Mouse (Mus musculus) midbrain, embryonic 11.5 days (tissue): Measurements from ENCODE around the gene Socs1. TPM values are rescaled to one million over a fixed set of nuclear protein-coding genes. Genes with fewer than 3 reads are reported as not detected.
A peak's percentile ranks its signal among the peaks of the same experiment; 100 is the strongest.

Source experiments
- ATAC-seq: fragments of 200-750 bp; cut with Nextera tagmentation; 2 replicates; pipeline ENCODE4 v1.8.0; 2017; ENCODE audit warnings: moderate TSS enrichment, moderate library complexity; ENCODE audit not compliant: low FRiP score
- DNase-seq: peaks from one replicate; pipeline ENCODE4 v3.0.0; 2015; ENCODE audit warnings: low spot score; ENCODE audit errors: missing footprints
- H3K27ac ChIP-seq: fragments of 300-500 bp; sonication (generic); 2 replicates; pipeline ENCODE4 v1.5.1; 2014; ENCODE audit warnings: low read depth, low read length
- H3K27me3 ChIP-seq: fragments of 300-500 bp; sonication (generic); 2 replicates; pipeline ENCODE4 v1.6.1; 2014; ENCODE audit warnings: mild to moderate bottlenecking, low read length, moderate library complexity, mixed read lengths; ENCODE audit not compliant: control insufficient read depth, insufficient read depth
- H3K36me3 ChIP-seq: fragments of 300-500 bp; sonication (generic); 2 replicates; pipeline ENCODE4 v1.6.1; 2014; ENCODE audit warnings: mild to moderate bottlenecking, low read length, moderate library complexity, mixed read lengths; ENCODE audit not compliant: control insufficient read depth, insufficient read depth
- H3K4me1 ChIP-seq: fragments of 300-500 bp; sonication (generic); 2 replicates; pipeline ENCODE4 v1.6.1; 2014; ENCODE audit warnings: low read length; ENCODE audit not compliant: control insufficient read depth, insufficient read depth
- H3K4me2 ChIP-seq: fragments of 300-500 bp; sonication (generic); 2 replicates; pipeline ENCODE4 v1.6.1; 2014; ENCODE audit warnings: mild to moderate bottlenecking, moderate library complexity
- H3K4me3 ChIP-seq: fragments of 300-500 bp; sonication (generic); 2 replicates; pipeline ENCODE4 v1.5.1; 2014; ENCODE audit warnings: low read depth, low read length
- H3K9ac ChIP-seq: fragments of 300-500 bp; sonication (generic); 2 replicates; pipeline ENCODE4 v1.6.1; 2014; ENCODE audit warnings: low read length
- H3K9me3 ChIP-seq: fragments of 300-500 bp; sonication (generic); 2 replicates; pipeline ENCODE4 v1.6.1; 2016; ENCODE audit warnings: low read length; ENCODE audit not compliant: control insufficient read depth
- WGBS: fragments of 180-500 bp; shearing (Covaris S2); extraction: QIAGEN DNeasy Blood & Tissue Kit; methylation state at CpG from one replicate; pipeline ENCODE4 v1.1.7; 2014; 5-methylcytosine and 5-hydroxymethylcytosine counted together
- polyA plus RNA-seq: library from polyadenylated mRNA; unstranded; fragments of >200 nt; fragmentation: Nextera tagmentation; extraction: Ambion mirVana; gene quantifications from 2 replicates; pipeline ENCODE4 v1.2.1, GENCODE M21; 2014

Gene Socs1
- polyA plus RNA-seq, 1 experiment from 2014 or later, result 2.5 TPM

DNA sequence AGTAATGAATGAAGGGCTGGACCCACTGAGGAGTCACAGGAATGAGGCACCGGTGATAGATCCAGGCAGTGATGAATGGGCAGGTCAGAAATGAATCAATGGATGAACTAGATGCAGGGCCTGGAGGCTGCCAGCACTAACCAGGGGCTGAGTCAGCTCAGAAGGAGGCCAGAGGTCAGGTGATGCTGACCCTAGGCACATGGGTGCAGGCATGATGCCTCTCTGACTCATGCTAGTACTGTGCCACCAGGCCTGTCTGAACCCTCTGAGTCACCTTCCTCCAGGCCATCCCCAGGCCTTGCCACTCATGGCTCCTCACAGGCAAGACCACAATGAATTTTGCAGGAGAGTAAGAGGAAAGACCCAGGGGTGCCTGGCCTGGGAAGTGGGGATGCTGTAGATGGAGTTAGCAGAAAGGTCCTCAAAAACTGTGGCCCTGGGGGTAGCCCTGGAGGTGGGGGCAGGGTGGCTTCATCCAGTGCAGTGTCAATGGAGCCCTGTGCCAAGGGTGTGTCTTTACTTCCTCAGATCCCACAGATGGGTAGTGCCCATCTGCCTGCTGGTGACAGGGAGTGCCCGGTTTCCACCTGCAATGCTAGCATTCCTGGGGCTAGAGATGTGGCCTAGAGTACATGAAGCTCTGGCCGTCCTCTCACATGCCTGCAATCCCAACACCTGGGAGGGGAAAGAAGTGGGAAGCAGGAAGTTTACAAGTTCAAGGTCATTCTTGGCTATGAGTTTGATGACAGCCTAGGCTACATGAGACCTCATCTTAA lies 30.6 kb downstream of the Socs1 start:
- no peak overlapping the region for H3K4me2 ChIP-seq
- no peak overlapping the region for H3K4me3 ChIP-seq
- no peaks in the 10 kb centered on the region for H3K27me3 ChIP-seq
- no peak overlapping the region for H3K27ac ChIP-seq
- DNase-seq, result no peak
- H3K4me1 ChIP-seq, result no peaks in the 10 kb centered on the region
- H3K9me3 ChIP-seq, result no peaks in the 10 kb centered on the region
- H3K9ac ChIP-seq, result no peak overlapping the region
- ATAC-seq, result no peak
- no peaks in the 10 kb centered on the region for H3K36me3 ChIP-seq
- WGBS, result 93% methylated on average over 3 of the region's 3 CpGs

DNA sequence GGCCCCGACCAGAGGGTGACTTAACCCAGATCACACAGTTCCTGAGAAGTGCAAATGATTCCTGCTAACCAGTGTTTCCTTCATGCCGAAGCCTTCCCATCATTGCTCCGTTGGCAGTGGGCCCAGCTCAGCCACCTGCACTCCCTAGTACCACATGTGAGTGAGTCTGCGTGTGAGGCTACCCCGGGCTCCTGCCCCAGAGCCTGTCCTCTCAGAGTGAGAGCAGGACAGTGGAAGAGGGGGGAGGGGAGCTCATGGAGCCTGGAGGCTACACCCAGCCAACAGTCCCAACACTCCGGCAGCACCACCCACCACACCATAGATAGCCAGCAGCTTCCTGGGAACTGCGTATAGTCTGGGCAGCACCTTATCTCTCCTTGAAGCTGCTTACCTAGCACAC lies 35.5 kb downstream of the Socs1 start:
- Histone ChIP-seq H3K36me3 (no peaks in the 10 kb centered on the region), H3K27me3 (no peaks in the 10 kb centered on the region), H3K9ac (no peak overlapping the region), H3K27ac (no peak overlapping the region), H3K9me3 (no peaks in the 10 kb centered on the region), H3K4me1 (no peaks in the 10 kb centered on the region), H3K4me3 (no peak overlapping the region), H3K4me2 (no peak overlapping the region)
- no peak for ATAC-seq
- no peak for DNase-seq
- 82% methylated on average over 7 of the region's 7 CpGs for WGBS

DNA sequence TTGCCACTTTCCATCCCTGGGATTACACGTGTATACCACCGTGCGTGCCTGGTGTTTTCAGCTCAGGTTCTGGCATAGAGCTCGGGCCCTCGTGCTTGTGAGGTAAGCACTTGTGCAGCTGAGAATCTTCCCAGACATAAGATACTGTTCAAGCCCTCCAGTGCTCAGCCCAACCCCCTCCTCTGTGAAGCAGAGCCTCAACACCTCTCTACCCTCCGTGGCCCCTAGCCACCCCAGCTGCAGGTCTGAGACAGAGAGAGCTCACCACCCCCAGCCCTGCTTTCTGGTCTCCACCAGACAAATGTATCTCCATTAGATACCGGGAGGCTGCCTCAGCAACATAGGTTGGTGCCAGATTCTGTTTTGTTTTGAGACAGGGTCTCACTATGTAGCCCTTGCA lies 36.1 kb downstream of the Socs1 start:
- Histone ChIP-seq H3K27ac (no peak overlapping the region), H3K4me1 (no peaks in the 10 kb centered on the region), H3K9me3 (no peaks in the 10 kb centered on the region), H3K27me3 (no peaks in the 10 kb centered on the region), H3K9ac (no peak overlapping the region), H3K4me3 (no peak overlapping the region), H3K36me3 (no peaks in the 10 kb centered on the region), H3K4me2 (no peak overlapping the region)
- DNase-seq, result no peak
- WGBS, result 86% methylated on average over 7 of the region's 7 CpGs
- no peak for ATAC-seq

DNA sequence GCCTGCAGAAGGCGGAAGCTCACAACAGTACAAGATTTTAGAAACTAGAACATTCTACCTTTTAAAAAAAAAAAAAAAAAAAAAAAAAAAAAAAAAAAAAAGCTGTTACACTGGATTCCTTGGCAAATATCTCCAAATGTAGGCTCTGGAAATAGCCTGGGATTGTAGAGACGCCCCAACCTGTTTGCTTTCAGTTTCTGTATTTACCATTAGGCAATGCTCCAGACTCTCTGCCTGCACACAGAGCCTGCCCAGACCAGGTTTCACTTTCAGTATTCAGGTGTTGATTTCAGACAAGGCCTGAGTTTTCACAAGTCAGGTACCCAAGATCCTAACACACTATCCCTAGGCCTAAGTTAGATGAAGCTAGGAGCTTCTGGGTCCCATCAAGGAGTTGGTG lies 44.3 kb downstream of the Socs1 start:
- Histone ChIP-seq H3K4me1 (no peaks in the 10 kb centered on the region), H3K9me3 (no peaks in the 10 kb centered on the region), H3K4me3 (no peak overlapping the region), H3K27me3 (no peaks in the 10 kb centered on the region), H3K9ac (no peak overlapping the region), H3K27ac (no peak overlapping the region), H3K4me2 (no peak overlapping the region), H3K36me3 (no peaks in the 10 kb centered on the region)
- WGBS, result 84% methylated on average over 2 of the region's 2 CpGs
- DNase-seq (no peak), ATAC-seq (no peak)

DNA sequence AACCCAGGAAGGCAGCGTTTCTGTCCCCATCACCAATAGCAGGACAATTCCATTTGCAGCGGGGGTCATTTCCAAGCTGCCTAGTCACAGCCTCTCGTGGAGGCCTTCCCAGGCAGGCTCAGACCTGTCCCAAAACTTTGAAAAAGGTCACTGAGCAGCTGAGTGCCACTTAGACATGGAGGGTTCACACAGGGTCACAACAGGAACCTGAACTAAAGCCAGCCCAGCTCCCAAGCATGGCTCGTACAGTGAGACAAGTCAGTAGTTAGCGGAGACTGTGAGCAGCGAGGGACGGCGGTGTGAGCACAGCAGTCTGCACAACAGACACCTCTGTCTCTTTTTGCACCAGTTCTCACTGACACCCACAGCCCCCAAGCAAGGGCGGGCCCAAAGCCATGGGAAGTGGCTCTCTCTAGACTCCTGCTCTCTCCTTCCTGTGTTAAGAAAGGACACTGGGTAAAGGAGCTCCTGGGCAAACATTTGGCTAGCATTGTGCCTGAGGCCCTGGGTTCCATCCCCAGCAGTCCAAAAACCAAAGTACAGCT lies 45.4 kb downstream of the Socs1 start:
- Histone ChIP-seq H3K4me1 (no peaks in the 10 kb centered on the region), H3K9me3 (no peaks in the 10 kb centered on the region), H3K27me3 (no peaks in the 10 kb centered on the region), H3K9ac (no peak overlapping the region), H3K36me3 (no peaks in the 10 kb centered on the region), H3K4me3 (no peak overlapping the region), H3K27ac (no peak overlapping the region), H3K4me2 (no peak overlapping the region)
- DNase-seq (no peak), ATAC-seq (no peak)
- WGBS, result 78% methylated on average over 9 of the region's 9 CpGs

DNA sequence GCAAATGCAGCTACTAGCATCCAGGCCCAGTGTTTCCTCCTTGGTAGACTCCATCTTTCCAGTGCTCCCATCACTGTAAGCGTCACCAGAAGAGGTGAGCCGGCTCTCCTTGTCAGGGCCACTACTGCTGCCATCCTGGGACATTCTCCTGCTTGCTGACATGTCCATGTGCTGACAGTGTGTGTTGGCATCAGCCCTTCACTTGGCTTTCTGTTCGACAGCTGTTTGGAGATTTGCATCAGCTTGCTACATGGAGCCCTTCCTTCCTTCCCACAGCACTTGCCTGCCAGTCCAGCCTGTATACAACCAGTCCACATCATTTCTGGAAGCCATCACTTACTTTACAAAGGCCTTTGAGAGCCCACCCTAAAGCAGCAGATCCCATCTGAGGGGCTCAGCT lies 46.5 kb downstream of the Socs1 start:
- H3K4me1 ChIP-seq, result no peaks in the 10 kb centered on the region
- no peaks in the 10 kb centered on the region for H3K36me3 ChIP-seq
- H3K27ac ChIP-seq, result no peak overlapping the region
- 89% methylated on average over 3 of the region's 3 CpGs for WGBS
- H3K9me3 ChIP-seq, result no peaks in the 10 kb centered on the region
- ATAC-seq (no peak), DNase-seq (no peak)
- no peak overlapping the region for H3K9ac ChIP-seq
- H3K4me2 ChIP-seq, result no peak overlapping the region
- H3K4me3 ChIP-seq, result no peak overlapping the region
- no peaks in the 10 kb centered on the region for H3K27me3 ChIP-seq

DNA sequence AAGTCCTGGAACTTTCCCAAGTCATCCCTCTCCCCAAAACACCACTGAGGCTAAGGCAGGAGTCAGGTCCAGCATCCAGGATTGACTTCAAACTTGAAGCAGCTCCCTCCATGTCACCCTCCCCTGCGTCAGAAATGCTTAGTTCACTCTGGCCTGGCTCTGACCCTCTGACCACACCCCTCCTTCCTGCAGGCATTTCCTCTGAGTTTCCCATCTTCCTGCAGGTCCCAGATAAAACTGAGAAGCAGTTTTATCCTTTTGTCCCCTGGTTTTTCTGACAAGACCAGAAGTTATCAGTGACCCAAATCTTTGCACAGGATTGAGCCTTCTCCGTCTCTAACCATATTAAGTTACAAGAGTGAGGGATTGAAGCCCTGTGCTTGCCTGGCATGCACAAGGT lies 47.8 kb downstream of the Socs1 start:
- ATAC-seq, result no peak
- Histone ChIP-seq H3K4me2 (no peak overlapping the region), H3K4me3 (no peak overlapping the region), H3K27me3 (no peaks in the 10 kb centered on the region), H3K9ac (no peak overlapping the region), H3K36me3 (no peaks in the 10 kb centered on the region), H3K4me1 (no peaks in the 10 kb centered on the region), H3K27ac (no peak overlapping the region), H3K9me3 (no peaks in the 10 kb centered on the region)
- 60% methylated on average over 2 of the region's 2 CpGs for WGBS
- DNase-seq, result no peak

DNA sequence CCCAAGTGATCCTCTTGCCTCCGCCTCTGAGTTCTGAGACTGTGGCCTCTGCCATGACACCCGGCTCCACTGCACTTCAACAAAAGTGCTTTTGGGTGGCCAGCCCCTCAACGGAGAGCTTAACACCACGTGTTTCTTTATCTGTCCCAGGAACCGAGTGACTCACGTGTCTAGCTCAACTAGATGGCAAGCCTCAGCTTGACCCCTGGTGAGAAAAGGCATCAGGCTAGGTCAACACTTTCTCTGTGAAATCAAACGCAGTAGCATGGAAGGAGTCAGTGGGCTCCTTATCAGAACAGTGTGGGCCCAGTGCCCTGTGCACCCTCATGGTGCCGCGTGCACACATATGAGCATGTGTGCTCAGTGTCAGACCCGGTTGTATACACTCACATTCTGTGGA lies 49.0 kb downstream of the Socs1 start:
- Histone ChIP-seq H3K27me3 (no peaks in the 10 kb centered on the region), H3K4me1 (no peaks in the 10 kb centered on the region), H3K9me3 (no peaks in the 10 kb centered on the region), H3K4me2 (no peak overlapping the region), H3K9ac (no peak overlapping the region), H3K4me3 (no peak overlapping the region), H3K27ac (no peak overlapping the region), H3K36me3 (no peaks in the 10 kb centered on the region)
- no peak for ATAC-seq
- WGBS, result 61% methylated on average over 10 of the region's 10 CpGs
- peak; percentile 51 for DNase-seq

DNA sequence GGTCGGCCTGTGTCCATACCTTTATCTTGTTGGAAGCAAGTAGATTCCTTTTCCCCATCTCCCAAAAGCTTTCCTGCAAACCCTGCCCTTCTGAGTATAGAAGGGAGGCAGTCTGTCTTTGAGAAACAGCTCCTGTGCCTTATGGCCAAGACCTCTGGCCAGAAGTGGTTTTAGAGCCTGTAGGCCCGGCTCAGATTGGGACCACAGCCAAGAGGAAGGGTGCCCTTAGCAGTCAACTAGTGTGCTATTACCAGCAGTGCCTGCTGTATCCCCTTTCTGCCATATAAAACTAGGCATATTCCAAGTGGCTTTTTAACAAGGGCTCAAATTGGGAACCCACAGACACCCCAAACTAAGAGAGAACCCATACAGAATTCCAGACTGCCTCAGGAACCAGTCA lies 49.6 kb downstream of the Socs1 start:
- no peaks in the 10 kb centered on the region for H3K36me3 ChIP-seq
- DNase-seq (peak; percentile 67), ATAC-seq (no peak)
- no peaks in the 10 kb centered on the region for H3K9me3 ChIP-seq
- H3K27ac ChIP-seq, result no peak overlapping the region
- WGBS, result 98% methylated on average over 2 of the region's 2 CpGs
- no peak overlapping the region for H3K4me3 ChIP-seq
- H3K4me1 ChIP-seq, result no peaks in the 10 kb centered on the region
- H3K9ac ChIP-seq, result no peak overlapping the region
- no peak overlapping the region for H3K4me2 ChIP-seq
- H3K27me3 ChIP-seq, result no peaks in the 10 kb centered on the region
